Mouse (Mus musculus) stomach, postnatal 0 days (tissue): ENCODE data around the gene Hsd17b13.

Experiments used
- CTCF ChIP-seq: IDR thresholded peaks from 2 replicates; pipeline ENCODE4 v1.5.1; 2016; ENCODE audit warnings: antibody characterized with exemption, low read depth, mild to moderate bottlenecking, moderate library complexity
- EP300 ChIP-seq: optimal IDR thresholded peaks from 2 replicates; pipeline ENCODE3; 2016; ENCODE audit warnings: antibody characterized with exemption

GRCm38 (mm10) chr5:104003955-104004354 lies 26.7 kb upstream of the Hsd17b13 start:
- TF ChIP-seq CTCF = no peak
- TF ChIP-seq EP300 = no peak
